Mouse (Mus musculus) layer of hippocampus, postnatal 10 days (tissue): ENCODE data around the gene Fez1. TPM values are rescaled to one million over a fixed set of nuclear protein-coding genes. Genes with fewer than 3 reads are reported as not detected.

Experiments
- DNase-seq, 2 experiments: peaks; one replicate each; pipeline ENCODE4 v3.0.0; 2021; ENCODE audit warnings: low spot score in 2 of 2
- total RNA-seq, 2 experiments: library from RNA; stranded (reverse); gene quantifications; 2 replicates each; pipeline ENCODE4 v1.2.3; 2021

The Fez1 gene
- total RNA-seq, 2 experiments from 2014 or later: 344 to 347 TPM

- DNase-seq: peak; percentile 65
Measured at GRCm38 (mm10) chr9:36890552-36890951, 68.9 kb downstream of the Fez1 start.

GRCm38 (mm10) chr9:36893413-36893990 is 71.8 kb downstream of the Fez1 start:
- no peak for DNase-seq

- no peak for DNase-seq
Measured at GRCm38 (mm10) chr9:36894242-36894641, 72.6 kb downstream of the Fez1 start.

GRCm38 (mm10) chr9:36895009-36895693 is 73.5 kb downstream of the Fez1 start:
- DNase-seq: peak; percentile 83 to 85

- DNase-seq: no peak
Measured at GRCm38 (mm10) chr9:36898560-36898959, 76.9 kb downstream of the Fez1 start.

- no peak for DNase-seq
Measured at GRCm38 (mm10) chr9:36900464-36900863, 78.8 kb downstream of the Fez1 start.

GRCm38 (mm10) chr9:36905452-36905851 is 83.8 kb downstream of the Fez1 start:
- no peak for DNase-seq

- DNase-seq: peak; percentile 86 to 89
Measured at GRCm38 (mm10) chr9:36916362-36916761, 94.7 kb downstream of the Fez1 start.

- DNase-seq: no peak
Measured at GRCm38 (mm10) chr9:36916915-36917314, 95.3 kb downstream of the Fez1 start.

GRCm38 (mm10) chr9:36918582-36918981 is 96.9 kb downstream of the Fez1 start:
- DNase-seq: no peak

- DNase-seq: no peak
Measured at GRCm38 (mm10) chr9:36919472-36919871, 97.8 kb downstream of the Fez1 start.

GRCm38 (mm10) chr9:36921718-36922415 is 100.2 kb downstream of the Fez1 start:
- no peak for DNase-seq

- DNase-seq: no peak
Measured at GRCm38 (mm10) chr9:36923753-36924152, 102.1 kb downstream of the Fez1 start.

Other genes with a start within 250 kb of the Fez1 start
- not detected for gene Gm17689, start 239.2 kb upstream of the Fez1 start, total RNA-seq
- not detected for gene A630095E13Rik, start 178.5 kb upstream of the Fez1 start, total RNA-seq
- gene Acrv1, start 128.6 kb upstream of the Fez1 start, total RNA-seq: not detected
- gene Chek1, start 94.8 kb upstream of the Fez1 start, total RNA-seq: 1 to 10 TPM; 3.7 to 4.6 TPM
- 10 to 100 TPM; 77.9 to 79.1 TPM for gene Stt3a, start 54.2 kb upstream of the Fez1 start, total RNA-seq
- 100 to 1,000 TPM; 108 TPM for gene Ei24, start 24.5 kb upstream of the Fez1 start, total RNA-seq